Mouse (Mus musculus): ENCODE measurements at regions not wholly inside any gene's neighbourhood (a gene's known extent, or its start where the extent isn't known, plus 50 kb on each side); places are given as distances from the start of the nearest gene placed in this dataset.

GRCm38 (mm10) chr12:63534084-63534483 lies 940.4 kb downstream of the Fscb start:
- TF ChIP-seq MAFK (IDR thresholded peaks at IDR 0.05; ENCODE audit: insufficient read depth, low read depth, low read length) (no peak), CHD2 (IDR thresholded peaks at IDR 0.05; ENCODE audit: low read depth, low read length) (no peak), ZC3H11A (IDR thresholded peaks at IDR 0.05; ENCODE audit: borderline replicate concordance, low read depth, low read length) (no peak)
